Mouse (Mus musculus): ENCODE measurements at regions not wholly inside any gene's neighbourhood (a gene's known extent, or its start where the extent isn't known, plus 50 kb on each side); places are given as distances from the start of the nearest gene placed in this dataset.

DNA sequence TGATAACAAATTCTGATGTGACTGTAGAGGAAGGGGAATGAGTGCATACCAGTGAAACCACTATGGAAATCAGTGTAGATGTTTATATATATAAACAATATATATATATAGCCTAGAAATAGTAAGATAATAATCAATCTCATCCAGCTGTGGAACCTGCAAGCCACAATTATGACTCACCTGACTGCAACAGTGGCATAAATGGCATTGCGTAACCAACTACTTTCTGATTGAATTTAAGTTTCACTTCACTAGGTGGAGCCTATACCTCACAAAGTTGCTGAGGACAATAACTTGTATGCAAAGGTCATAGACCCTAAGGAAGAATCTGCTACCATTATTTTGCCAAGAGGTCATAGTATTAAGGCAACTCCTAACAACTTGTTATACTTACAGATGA, 129.7 kb upstream of the Col3a1 start:
- no peaks in the 10 kb centered on the region for H3K27me3 ChIP-seq (replicated peaks; ENCODE audit: control insufficient read depth, insufficient read depth, low read length)
- H3K27ac ChIP-seq (ENCODE audit: low read depth), result no peak overlapping the region
- H3K4me2 ChIP-seq (ENCODE audit: low read length), result no peak overlapping the region
- DNase-seq (ENCODE audit: low spot score) (no peak), ATAC-seq (replicated peaks; ENCODE audit: low FRiP score, low TSS enrichment, low read depth) (no peak)
- H3K36me3 ChIP-seq (ENCODE audit: control insufficient read depth, insufficient read depth, low read length), result no peaks in the 10 kb centered on the region
- H3K9ac ChIP-seq (ENCODE audit: low read length), result no peak overlapping the region
- 96% methylated on average over 1 of the region's 1 CpGs for WGBS
- H3K4me1 ChIP-seq (replicated peaks; ENCODE audit: control insufficient read depth, insufficient read depth, low read length), result no peaks in the 10 kb centered on the region
- H3K4me3 ChIP-seq (ENCODE audit: low read depth, low read length), result no peak overlapping the region
- H3K9me3 ChIP-seq (ENCODE audit: control insufficient read depth, low read length), result no peaks in the 10 kb centered on the region

DNA sequence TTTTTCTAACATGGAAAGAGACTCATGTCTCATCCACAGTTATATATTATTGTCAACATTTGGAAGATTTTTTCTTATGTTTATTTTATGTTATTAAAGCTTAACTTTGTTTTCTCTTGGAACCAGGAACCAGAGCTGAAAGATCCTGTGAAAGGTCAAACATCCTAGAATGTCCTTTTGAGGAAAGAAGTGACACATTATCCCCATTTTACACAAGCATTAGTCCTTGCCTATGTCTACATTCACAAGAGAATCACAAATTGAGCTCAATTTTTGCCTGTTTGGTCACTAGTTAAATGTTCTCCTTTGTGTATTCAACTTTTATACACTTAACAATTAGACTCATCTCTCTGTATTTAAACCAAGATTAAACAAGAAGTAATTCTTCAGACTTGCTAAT, 126.0 kb upstream of the Col3a1 start:
- Histone ChIP-seq H3K9me3 (ENCODE audit: control insufficient read depth, low read length) (no peaks in the 10 kb centered on the region), H3K4me1 (replicated peaks; ENCODE audit: control insufficient read depth, insufficient read depth, low read length) (no peaks in the 10 kb centered on the region), H3K9ac (ENCODE audit: low read length) (no peak overlapping the region), H3K36me3 (ENCODE audit: control insufficient read depth, insufficient read depth, low read length) (no peaks in the 10 kb centered on the region), H3K4me2 (ENCODE audit: low read length) (no peak overlapping the region), H3K27ac (ENCODE audit: low read depth) (no peak overlapping the region), H3K27me3 (replicated peaks; ENCODE audit: control insufficient read depth, insufficient read depth, low read length) (no peaks in the 10 kb centered on the region), H3K4me3 (ENCODE audit: low read depth, low read length) (no peak overlapping the region)
- ATAC-seq (replicated peaks; ENCODE audit: low FRiP score, low TSS enrichment, low read depth) (no peak), DNase-seq (ENCODE audit: low spot score) (no peak)

DNA sequence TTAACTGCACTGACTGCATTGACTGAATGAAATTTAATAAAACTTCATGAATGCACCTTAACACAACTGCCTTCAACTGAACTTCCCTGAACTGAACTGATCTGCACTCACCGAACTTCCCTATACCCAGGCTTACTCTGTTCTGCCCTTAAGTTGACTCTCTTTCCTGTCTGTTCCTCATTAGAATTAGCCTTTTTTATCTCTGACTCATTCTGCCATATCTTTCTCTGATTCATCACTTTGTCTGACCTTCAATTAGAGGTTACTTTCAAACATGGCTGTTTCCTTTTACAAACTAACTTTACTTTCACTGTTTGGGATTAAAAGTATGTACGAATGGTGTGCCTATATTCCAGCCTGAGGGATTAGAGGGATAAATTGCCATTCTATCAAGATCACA, 103.4 kb upstream of the Col3a1 start:
- no peak overlapping the region for H3K9ac ChIP-seq (ENCODE audit: low read length)
- H3K4me3 ChIP-seq (ENCODE audit: low read depth, low read length), result no peak overlapping the region
- H3K4me1 ChIP-seq (replicated peaks; ENCODE audit: control insufficient read depth, insufficient read depth, low read length), result no peaks in the 10 kb centered on the region
- H3K36me3 ChIP-seq (ENCODE audit: control insufficient read depth, insufficient read depth, low read length), result no peaks in the 10 kb centered on the region
- DNase-seq (ENCODE audit: low spot score), result no peak
- WGBS, result 86% methylated on average over 2 of the region's 2 CpGs
- no peak for ATAC-seq (replicated peaks; ENCODE audit: low FRiP score, low TSS enrichment, low read depth)
- no peaks in the 10 kb centered on the region for H3K9me3 ChIP-seq (ENCODE audit: control insufficient read depth, low read length)
- no peak overlapping the region for H3K4me2 ChIP-seq (ENCODE audit: low read length)
- no peak overlapping the region for H3K27ac ChIP-seq (ENCODE audit: low read depth)
- no peaks in the 10 kb centered on the region for H3K27me3 ChIP-seq (replicated peaks; ENCODE audit: control insufficient read depth, insufficient read depth, low read length)

DNA sequence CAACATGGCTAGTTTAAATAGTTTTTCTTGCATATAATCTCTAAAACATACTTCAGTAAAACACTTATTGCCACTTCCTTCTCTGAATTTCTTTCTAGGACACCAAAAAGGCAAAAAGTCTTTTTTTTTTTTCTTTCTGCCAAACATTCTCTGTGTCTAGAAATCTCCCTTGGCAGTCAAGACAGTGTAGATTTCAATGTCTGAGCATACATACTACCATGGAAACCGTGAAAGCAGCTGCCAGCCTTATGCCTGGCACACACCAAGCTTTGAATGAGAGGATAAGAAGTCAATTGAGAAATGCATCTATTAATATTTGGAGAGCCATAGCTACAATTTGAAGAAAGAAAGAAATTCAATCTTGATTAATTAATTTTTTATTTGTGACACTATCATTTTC, 95.1 kb upstream of the Col3a1 start:
- Histone ChIP-seq H3K27ac (ENCODE audit: low read depth) (no peak overlapping the region), H3K9ac (ENCODE audit: low read length) (no peak overlapping the region), H3K36me3 (ENCODE audit: control insufficient read depth, insufficient read depth, low read length) (no peaks in the 10 kb centered on the region), H3K4me2 (ENCODE audit: low read length) (no peak overlapping the region), H3K4me3 (ENCODE audit: low read depth, low read length) (no peak overlapping the region), H3K9me3 (ENCODE audit: control insufficient read depth, low read length) (no peaks in the 10 kb centered on the region), H3K4me1 (replicated peaks; ENCODE audit: control insufficient read depth, insufficient read depth, low read length) (no peaks in the 10 kb centered on the region), H3K27me3 (replicated peaks; ENCODE audit: control insufficient read depth, insufficient read depth, low read length) (no peaks in the 10 kb centered on the region)
- WGBS, result 82% methylated on average over 1 of the region's 1 CpGs
- ATAC-seq (replicated peaks; ENCODE audit: low FRiP score, low TSS enrichment, low read depth), result no peak
- no peak for DNase-seq (ENCODE audit: low spot score)
